Mouse (Mus musculus): ENCODE measurements around the gene Olfr474. TPM values are rescaled to one million over a fixed set of nuclear protein-coding genes. Genes with fewer than 3 reads are reported as not detected.

The Olfr474 gene
- total RNA-seq (2023), result not detected

GRCm38 (mm10) chr7:107954343-107954742 lies at the start of gene Olfr474:
TSS of gene Olfr474 (plus strand) at chr7:107954643.

GRCm38 (mm10) chr7:107930146-107930545 lies 24.3 kb upstream of the Olfr474 start, which contains the start of gene Olfr473:
TSS of gene Olfr473 (plus strand) at chr7:107930446.

GRCm38 (mm10) chr7:107964503-107964902 lies 10.1 kb downstream of the Olfr474 start, which contains the start of gene Olfr476:
TSS of gene Olfr476 (plus strand) at chr7:107964803.

GRCm38 (mm10) chr7:107986393-107986792 lies 31.9 kb downstream of the Olfr474 start, which contains the start of gene Olfr477:
TSS of gene Olfr477 (plus strand) at chr7:107986693.

Other genes starting within 250 kb of the Olfr474 start
- gene Cyb5r2, start 196.6 kb upstream of the Olfr474 start, total RNA-seq (2023), result not detected
- not detected for gene Ovch2, start 153.4 kb upstream of the Olfr474 start, total RNA-seq (2023)
- not detected for gene Olfr467, start 142.4 kb upstream of the Olfr474 start, total RNA-seq (2023)
- not detected for gene Olfr469, start 129.1 kb upstream of the Olfr474 start, total RNA-seq (2023)
- not detected for gene Olfr470, start 107.2 kb upstream of the Olfr474 start, total RNA-seq (2023)
- gene Olfr472, start 56.7 kb upstream of the Olfr474 start, total RNA-seq (2023), result not detected
- not detected for gene Olfr473, start 24.2 kb upstream of the Olfr474 start, total RNA-seq (2023)
- gene Olfr476, start 10.2 kb downstream of the Olfr474 start, total RNA-seq (2023), result not detected
- gene Olfr477, start 32.0 kb downstream of the Olfr474 start, total RNA-seq (2023), result not detected
- not detected for gene Olfr478, start 79.3 kb downstream of the Olfr474 start, total RNA-seq (2023)
- not detected for gene Olfr479, start 96.0 kb downstream of the Olfr474 start, total RNA-seq (2023)
- gene Olfr480, start 112.7 kb downstream of the Olfr474 start, total RNA-seq (2023), result not detected
- not detected for gene Olfr481, start 125.2 kb downstream of the Olfr474 start, total RNA-seq (2023)
- gene Olfr482, start 142.9 kb downstream of the Olfr474 start, total RNA-seq (2023), result 1 to 10 TPM; 1.2 to 1.7 TPM
- not detected for gene Olfr483, start 146.2 kb downstream of the Olfr474 start, total RNA-seq (2023)
- not detected for gene Olfr484, start 172.8 kb downstream of the Olfr474 start, total RNA-seq (2023)
- gene Olfr485, start 205.2 kb downstream of the Olfr474 start, total RNA-seq (2023), result not detected
- gene Olfr486, start 218.1 kb downstream of the Olfr474 start, total RNA-seq (2023), result not detected